Mouse (Mus musculus) heart, adult 2 months (tissue): ENCODE data around the gene Mettl8.

ENCODE experiments used
- CTCF ChIP-seq: fragments of 200-600 bp; IDR thresholded peaks from 2 replicates; pipeline ENCODE4 v1.8.1; 2022; ENCODE audit warnings: antibody characterized with exemption, mild to moderate bottlenecking, moderate library complexity
- POLR2A ChIP-seq: fragments of 200-500 bp; IDR thresholded peaks from 2 replicates; pipeline ENCODE4 v1.6.1; 2011; ENCODE audit warnings: mild to moderate bottlenecking, low read depth, low read length, control low read depth; ENCODE audit not compliant: insufficient read depth

- TF ChIP-seq POLR2A (no peak), CTCF (no peak)
Measured at GRCm38 (mm10) chr2:71027631-71028030, 27.8 kb downstream of the Mettl8 start.
